Mouse (Mus musculus) kidney, embryonic 16.5 days (tissue): ENCODE results near the gene Xylb. TPM values are rescaled to one million over a fixed set of nuclear protein-coding genes. Genes with fewer than 3 reads are reported as not detected.

ENCODE experiments used
- ATAC-seq: fragments of 200-750 bp; cut with Nextera tagmentation; 2 replicates; pipeline ENCODE4 v1.8.0; 2017; ENCODE audit warnings: moderate TSS enrichment; ENCODE audit not compliant: low FRiP score, low TSS enrichment
- H3K27ac ChIP-seq: fragments of 300-500 bp; sonication (generic); 2 replicates; pipeline ENCODE4 v1.5.1; 2014; ENCODE audit warnings: low read length
- H3K27me3 ChIP-seq: fragments of 300-500 bp; sonication (generic); 2 replicates; pipeline ENCODE4 v1.6.1; 2014; ENCODE audit warnings: low read length, control low read depth, mixed read lengths; ENCODE audit not compliant: insufficient read depth
- H3K36me3 ChIP-seq: fragments of 300-500 bp; sonication (generic); 2 replicates; pipeline ENCODE4 v1.6.1; 2014; ENCODE audit warnings: low read length, control low read depth, mixed read lengths; ENCODE audit not compliant: insufficient read depth
- H3K4me1 ChIP-seq: fragments of 300-500 bp; sonication (generic); 2 replicates; pipeline ENCODE4 v1.6.1; 2014; ENCODE audit warnings: low read length, control low read depth, mixed read lengths; ENCODE audit not compliant: insufficient read depth
- H3K4me2 ChIP-seq: fragments of 300-500 bp; sonication (generic); replicated peaks from 2 replicates; pipeline ENCODE4 v1.6.1; 2014; ENCODE audit warnings: low read depth, low read length
- H3K4me3 ChIP-seq: fragments of 300-500 bp; sonication (generic); 2 replicates; pipeline ENCODE4 v1.5.1; 2014; ENCODE audit warnings: mild to moderate bottlenecking, low read length
- H3K9ac ChIP-seq: fragments of 300-500 bp; sonication (generic); replicated peaks from 2 replicates; pipeline ENCODE4 v1.6.1; 2014; ENCODE audit warnings: low read length
- H3K9me3 ChIP-seq: fragments of 300-500 bp; sonication (generic); 2 replicates; pipeline ENCODE4 v1.6.1; 2016; ENCODE audit warnings: low read length, control low read depth
- WGBS: fragments of 180-500 bp; shearing (Covaris S2); extraction: QIAGEN DNeasy Blood & Tissue Kit; methylation state at CpG from one replicate; pipeline ENCODE4 v1.1.7; 2014; 5-methylcytosine and 5-hydroxymethylcytosine counted together
- polyA plus RNA-seq: library from polyadenylated mRNA; unstranded; fragments of >200 nt; fragmentation: Nextera tagmentation; extraction: Ambion mirVana; gene quantifications from 2 replicates; pipeline ENCODE4 v1.2.1, GENCODE M21; 2015

The Xylb gene
- polyA plus RNA-seq, 1 experiment from 2014 or later = 34.7 TPM

- peak overlapping the region; percentile 7; the same call in 1 of the 2 replicates for H3K9ac ChIP-seq
- H3K4me2 ChIP-seq = peak overlapping the region; percentile 42
- WGBS = 33% methylated on average over 15 of the region's 15 CpGs
- ATAC-seq = peak; percentile 66
- no peaks in the 10 kb centered on the region for H3K27me3 ChIP-seq
- H3K27ac ChIP-seq = peak overlapping the region; percentile 74
- H3K36me3 ChIP-seq = peaks cover 10% of the 10 kb centered on the region
- H3K9me3 ChIP-seq = peaks cover 16% of the 10 kb centered on the region
- H3K4me1 ChIP-seq = peaks cover 56% of the 10 kb centered on the region
- H3K4me3 ChIP-seq = 0 out of 2 replicates have a peak overlapping the region, but pooled peaks have one; percentile 13
Observed at GRCm38 (mm10) chr9:119407884-119408283, 50.7 kb downstream of the Xylb start.

GRCm38 (mm10) chr9:119408898-119409664 is 51.9 kb downstream of the Xylb start:
- Histone ChIP-seq H3K4me3 (no peak overlapping the region), H3K9ac (peak overlapping the region; percentile 1; the same call in 1 of the 2 replicates), H3K27me3 (no peaks in the 10 kb centered on the region), H3K9me3 (peaks cover 22% of the 10 kb centered on the region), H3K4me2 (no peak overlapping the region), H3K36me3 (peaks cover 18% of the 10 kb centered on the region), H3K27ac (peak overlapping the region; percentile 62), H3K4me1 (peaks cover 48% of the 10 kb centered on the region)
- WGBS = 54% methylated on average over 11 of the region's 11 CpGs
- peak; percentile 71 for ATAC-seq

DNA sequence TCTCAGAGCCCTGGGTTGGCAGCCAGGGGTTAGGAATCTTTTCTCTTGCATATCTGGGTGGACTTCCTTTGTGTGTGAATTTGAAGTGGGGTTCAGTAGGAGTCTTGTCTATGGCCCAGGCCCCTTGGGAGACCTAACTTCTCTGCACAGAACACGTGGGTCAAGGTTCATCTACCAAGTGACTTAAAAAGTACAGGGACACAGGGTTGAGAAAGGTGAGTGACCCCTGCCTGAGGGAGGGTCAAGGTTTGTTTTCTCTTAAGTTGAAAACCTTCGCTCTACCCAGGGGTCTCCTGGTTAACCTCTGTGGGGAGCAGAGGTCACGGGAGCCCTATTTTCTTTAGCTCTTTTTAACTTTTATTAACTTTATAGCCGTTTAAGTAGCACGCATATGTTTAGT is 52.7 kb downstream of the Xylb start:
- Histone ChIP-seq H3K27me3 (no peaks in the 10 kb centered on the region), H3K27ac (peak overlapping the region; percentile 62), H3K4me1 (peaks cover 43% of the 10 kb centered on the region), H3K4me3 (no peak overlapping the region), H3K9ac (no peak overlapping the region), H3K9me3 (peaks cover 22% of the 10 kb centered on the region), H3K4me2 (no peak overlapping the region), H3K36me3 (peaks cover 18% of the 10 kb centered on the region)
- WGBS = 26% methylated on average over 5 of the region's 5 CpGs
- ATAC-seq = no peak

- Histone ChIP-seq H3K4me2 (no peak overlapping the region), H3K36me3 (peaks cover 7% of the 10 kb centered on the region), H3K27me3 (no peaks in the 10 kb centered on the region), H3K4me1 (0 out of 2 replicates have a peak, but pooled peaks cover 7% of the 10 kb centered on the region), H3K9ac (no peak overlapping the region), H3K27ac (no peak overlapping the region), H3K4me3 (no peak overlapping the region), H3K9me3 (peaks cover 5% of the 10 kb centered on the region)
- WGBS = 64% methylated on average over 18 of the region's 18 CpGs
- no peak for ATAC-seq
Observed at GRCm38 (mm10) chr9:119418025-119418424, 60.8 kb downstream of the Xylb start.

DNA sequence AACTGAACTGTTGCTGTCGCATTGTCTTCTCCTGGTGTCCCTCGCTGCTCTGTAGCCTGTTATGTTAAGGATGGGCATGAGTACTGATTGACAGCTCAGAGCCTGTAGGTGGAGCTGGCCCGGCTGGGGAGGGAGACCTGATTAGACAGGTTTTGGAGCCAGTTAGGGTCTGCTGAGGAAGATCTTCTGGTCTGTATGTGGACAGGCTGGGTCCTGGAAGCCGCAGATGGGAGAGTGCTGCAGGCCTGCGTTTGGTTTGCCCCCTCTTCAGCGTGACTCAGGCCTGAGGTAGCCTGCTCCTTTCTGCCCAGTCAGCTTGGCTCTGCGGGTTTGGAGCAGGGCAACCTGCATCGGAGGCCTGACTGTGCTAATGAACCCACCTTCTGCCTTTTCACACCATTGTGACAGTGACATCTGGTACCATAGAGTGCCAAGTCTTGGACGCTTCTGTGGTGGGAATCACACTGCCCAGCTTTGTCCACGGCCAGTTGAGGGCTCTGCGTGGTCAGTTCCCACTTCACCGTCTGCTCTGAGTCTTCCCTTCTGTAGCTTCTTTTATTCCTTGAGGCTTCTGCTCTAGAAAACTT is 62.8 kb downstream of the Xylb start:
- no peaks in the 10 kb centered on the region for H3K36me3 ChIP-seq
- H3K4me2 ChIP-seq = no peak overlapping the region
- 67% methylated on average over 12 of the region's 12 CpGs for WGBS
- no peaks in the 10 kb centered on the region for H3K9me3 ChIP-seq
- no peak for ATAC-seq
- no peak overlapping the region for H3K9ac ChIP-seq
- H3K4me3 ChIP-seq = no peak overlapping the region
- H3K4me1 ChIP-seq = peaks cover 17% of the 10 kb centered on the region
- no peak overlapping the region for H3K27ac ChIP-seq
- H3K27me3 ChIP-seq = no peaks in the 10 kb centered on the region

DNA sequence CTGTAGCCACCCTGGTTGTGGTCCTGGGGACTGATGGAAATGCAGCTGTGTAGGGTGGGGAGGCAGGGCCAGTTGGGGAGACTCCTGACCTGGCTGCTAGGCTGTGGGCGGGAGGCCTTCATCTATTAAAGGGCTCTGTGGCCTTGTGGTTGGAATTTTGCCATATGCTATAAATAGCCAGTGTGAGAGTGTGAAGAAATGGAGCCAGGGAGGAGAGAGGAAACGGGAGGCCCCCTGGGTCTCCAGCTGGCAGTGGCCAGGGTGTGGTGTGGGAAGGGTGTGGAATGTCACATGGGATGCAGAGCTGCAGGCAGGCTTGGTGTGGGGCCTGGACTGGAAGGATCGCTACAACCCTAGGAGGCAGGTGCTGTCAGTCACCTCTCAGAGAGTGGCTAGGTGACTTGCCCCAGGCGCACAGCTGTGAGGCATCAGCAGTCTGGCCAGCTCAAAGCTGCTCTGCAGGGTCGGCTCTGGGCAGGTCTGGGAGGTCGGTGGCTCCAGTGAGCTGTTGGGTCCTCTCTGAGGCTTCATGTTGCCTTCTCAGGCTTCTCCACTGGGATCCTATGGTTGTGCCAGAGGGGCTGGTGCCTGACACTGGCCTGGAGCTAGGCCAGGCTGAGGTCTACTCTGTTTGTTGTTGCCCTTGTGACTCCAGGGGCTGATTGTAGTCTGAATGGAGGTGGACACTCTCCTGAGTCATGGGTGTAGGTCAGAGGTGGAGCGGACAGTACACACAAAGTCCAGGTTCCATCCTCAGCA is 68.2 kb downstream of the Xylb start:
- peaks cover 41% of the 10 kb centered on the region for H3K4me1 ChIP-seq
- no peak overlapping the region for H3K9ac ChIP-seq
- peaks cover 16% of the 10 kb centered on the region for H3K36me3 ChIP-seq
- H3K27ac ChIP-seq = peak overlapping the region; percentile 76
- ATAC-seq = peak; percentile 86
- H3K4me3 ChIP-seq = no peak overlapping the region
- no peaks in the 10 kb centered on the region for H3K27me3 ChIP-seq
- 17% methylated on average over 7 of the region's 7 CpGs for WGBS
- no peaks in the 10 kb centered on the region for H3K9me3 ChIP-seq
- H3K4me2 ChIP-seq = no peak overlapping the region

DNA sequence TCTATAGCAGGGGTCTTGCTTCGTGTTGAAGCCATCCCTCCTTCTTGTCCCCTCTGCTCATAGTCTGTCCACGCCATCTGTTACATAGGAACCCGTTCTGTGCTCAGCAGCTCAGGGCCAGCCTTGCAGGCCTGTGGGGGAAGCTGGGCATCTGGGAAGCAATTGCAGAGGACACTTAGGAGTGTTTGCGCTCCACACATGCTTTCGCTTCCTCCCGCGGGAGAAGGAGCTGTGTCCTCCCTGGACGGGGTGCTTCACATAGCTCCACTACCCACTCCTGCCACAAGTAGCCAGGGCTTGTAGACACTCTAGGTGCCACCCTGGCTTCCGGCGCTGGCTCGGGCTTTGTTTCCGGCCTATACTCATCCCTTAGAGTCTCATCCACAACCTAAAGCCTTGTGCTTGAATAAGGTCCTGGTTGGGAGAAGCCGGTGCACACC is 68.8 kb downstream of the Xylb start:
- H3K4me2 ChIP-seq = no peak overlapping the region
- H3K27ac ChIP-seq = peak overlapping the region; percentile 76
- H3K4me3 ChIP-seq = no peak overlapping the region
- peaks cover 36% of the 10 kb centered on the region for H3K4me1 ChIP-seq
- no peak for ATAC-seq
- H3K9me3 ChIP-seq = no peaks in the 10 kb centered on the region
- H3K9ac ChIP-seq = no peak overlapping the region
- H3K27me3 ChIP-seq = no peaks in the 10 kb centered on the region
- 85% methylated on average over 13 of the region's 13 CpGs for WGBS
- H3K36me3 ChIP-seq = peaks cover 16% of the 10 kb centered on the region

GRCm38 (mm10) chr9:119426483-119426882 is 69.3 kb downstream of the Xylb start:
- 61% methylated on average over 7 of the region's 7 CpGs for WGBS
- Histone ChIP-seq H3K4me1 (peaks cover 36% of the 10 kb centered on the region), H3K36me3 (peaks cover 16% of the 10 kb centered on the region), H3K9me3 (no peaks in the 10 kb centered on the region), H3K9ac (no peak overlapping the region), H3K4me2 (no peak overlapping the region), H3K27me3 (no peaks in the 10 kb centered on the region), H3K4me3 (no peak overlapping the region), H3K27ac (no peak overlapping the region)
- ATAC-seq = no peak

DNA sequence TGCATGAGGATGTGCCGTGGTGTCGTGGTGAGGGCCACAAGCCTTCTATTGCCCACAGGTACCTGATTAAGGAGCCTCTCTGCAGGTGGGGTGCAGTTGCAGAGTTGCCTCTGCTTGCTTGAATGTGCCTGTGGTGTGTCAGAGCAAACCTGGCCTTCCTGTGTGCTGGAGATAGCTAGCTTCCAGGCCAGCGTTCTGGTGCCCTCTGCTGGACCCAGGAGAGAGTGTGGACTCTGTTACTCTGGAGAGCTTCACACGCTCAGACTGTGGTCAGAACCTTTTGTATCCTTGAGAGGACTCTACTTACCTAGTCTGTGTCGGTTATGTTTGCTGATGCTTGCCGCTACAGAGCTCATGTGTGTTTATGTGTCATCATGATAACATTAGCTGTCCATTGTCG is 73.1 kb downstream of the Xylb start:
- H3K27ac ChIP-seq = no peak overlapping the region
- H3K4me2 ChIP-seq = no peak overlapping the region
- 45% methylated on average over 7 of the region's 7 CpGs for WGBS
- ATAC-seq = peak; percentile 74
- no peaks in the 10 kb centered on the region for H3K27me3 ChIP-seq
- H3K4me1 ChIP-seq = peaks cover 22% of the 10 kb centered on the region
- no peak overlapping the region for H3K9ac ChIP-seq
- no peaks in the 10 kb centered on the region for H3K9me3 ChIP-seq
- peaks cover 42% of the 10 kb centered on the region for H3K36me3 ChIP-seq
- no peak overlapping the region for H3K4me3 ChIP-seq
